ENCODE assay signal across 1 mouse cellular context in genomic region chr4:59629076-59629874, GRCm38 (mm10).
TF ChIP-seq lines count a peak whose summit lies in the region.

No protein-coding gene starts in this region.

TF ChIP-seq in CH12.LX, 34 proteins besides CTCF, POLR2A, EP300 and RAD21 (continued from another document):
- no peak for TF ChIP-seq JUND (conservative IDR thresholded peaks at IDR 0.05; ENCODE audit: low read depth, low read length)
- no peak for TF ChIP-seq MYC (IDR thresholded peaks at IDR 0.05; ENCODE audit: low read depth, low read length)
- no peak for TF ChIP-seq TBP (conservative IDR thresholded peaks at IDR 0.05; ENCODE audit: low read depth, low read length)
- no peak for TF ChIP-seq MAX (IDR thresholded peaks at IDR 0.05; ENCODE audit: low read length)
- no peak for TF ChIP-seq NRF1 (IDR thresholded peaks at IDR 0.05; ENCODE audit: low read depth, low read length)
- TF ChIP-seq ELF1 (IDR thresholded peaks at IDR 0.05; ENCODE audit: low read depth, low read length) = no peak
- TF ChIP-seq USF1 (IDR thresholded peaks at IDR 0.05; ENCODE audit: low read depth, low read length) = no peak
- no peak for TF ChIP-seq RCOR1 (conservative IDR thresholded peaks at IDR 0.05; ENCODE audit: low read depth, low read length)
TF ChIP-seq in CH12.LX: peak in this region for 0.
